Mouse (Mus musculus): Measurements from ENCODE around the gene Ttc39a.
"Not testable (repeated sequence)": the region's sequence is repeated elsewhere in the genome, so short reads cannot be mapped to it uniquely, and the experiment has no call there.

Gene Ttc39a

DNA sequence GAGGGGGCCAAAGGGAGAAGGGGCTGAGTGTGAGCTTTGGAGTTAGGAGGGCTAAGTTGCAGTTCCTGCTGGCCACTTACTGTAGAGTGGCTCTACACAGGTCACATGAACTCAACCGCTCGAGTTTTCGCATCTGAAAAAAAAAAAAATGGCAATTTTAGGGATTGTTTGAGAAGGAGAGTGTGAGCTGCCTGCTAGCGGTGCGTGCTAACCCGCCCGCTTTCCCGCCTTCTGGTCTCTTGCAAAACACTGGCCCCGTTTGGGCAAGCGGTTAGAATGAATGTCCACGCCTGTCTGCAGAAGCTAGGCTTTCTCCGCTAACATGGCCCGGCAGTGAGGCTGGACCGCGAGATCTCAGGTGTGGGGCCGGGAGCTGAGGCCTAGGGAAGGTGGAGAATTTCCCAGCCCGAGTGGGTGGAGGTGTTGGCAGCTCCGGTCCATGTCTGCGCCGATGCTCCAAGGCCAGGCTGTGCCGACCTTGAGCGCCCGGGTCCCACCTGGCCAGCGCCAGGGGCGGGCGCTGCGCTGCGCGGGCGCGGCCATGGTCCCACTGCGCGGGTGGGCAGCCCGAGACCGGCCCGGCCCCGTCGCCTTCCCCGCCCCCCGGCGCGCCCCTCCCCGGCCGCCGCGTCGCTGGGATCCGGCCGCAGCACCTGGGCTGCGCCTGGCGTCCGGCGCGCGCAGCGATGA is at the start of gene Ttc39a:
Gene Ttc39a (plus strand): TSS at position 138 of the 690 bp plus-strand sequence.
- DNase-seq (ENCODE audit: low spot score) = no peak

GRCm38 (mm10) chr4:109378107-109378506 is 28.3 kb upstream of the Ttc39a start:
- no peak for DNase-seq (ENCODE audit: low spot score)

DNA sequence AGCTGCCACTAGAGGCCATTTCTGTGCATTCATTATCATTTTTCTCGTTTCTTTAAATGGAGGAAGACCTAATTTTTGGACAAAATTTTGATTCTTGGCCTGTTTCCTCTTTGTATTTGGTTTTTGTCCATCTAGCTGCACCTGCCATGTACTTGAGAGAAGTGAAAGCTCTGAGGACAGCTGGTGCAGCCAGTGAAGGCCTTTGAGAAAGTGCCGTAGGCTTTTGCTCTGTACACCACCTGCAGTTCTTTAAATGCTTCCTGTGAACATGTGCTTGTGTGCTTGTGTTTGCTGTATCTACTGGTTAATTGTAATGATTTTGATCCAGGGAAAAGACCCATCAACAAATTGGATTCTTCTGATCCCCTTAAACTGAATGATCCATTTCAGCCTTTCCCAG is 24.0 kb upstream of the Ttc39a start:
- no peak for DNase-seq (ENCODE audit: low spot score)

GRCm38 (mm10) chr4:109385599-109385998 is 20.8 kb upstream of the Ttc39a start:
- DNase-seq (ENCODE audit: low spot score) = no peak

DNA sequence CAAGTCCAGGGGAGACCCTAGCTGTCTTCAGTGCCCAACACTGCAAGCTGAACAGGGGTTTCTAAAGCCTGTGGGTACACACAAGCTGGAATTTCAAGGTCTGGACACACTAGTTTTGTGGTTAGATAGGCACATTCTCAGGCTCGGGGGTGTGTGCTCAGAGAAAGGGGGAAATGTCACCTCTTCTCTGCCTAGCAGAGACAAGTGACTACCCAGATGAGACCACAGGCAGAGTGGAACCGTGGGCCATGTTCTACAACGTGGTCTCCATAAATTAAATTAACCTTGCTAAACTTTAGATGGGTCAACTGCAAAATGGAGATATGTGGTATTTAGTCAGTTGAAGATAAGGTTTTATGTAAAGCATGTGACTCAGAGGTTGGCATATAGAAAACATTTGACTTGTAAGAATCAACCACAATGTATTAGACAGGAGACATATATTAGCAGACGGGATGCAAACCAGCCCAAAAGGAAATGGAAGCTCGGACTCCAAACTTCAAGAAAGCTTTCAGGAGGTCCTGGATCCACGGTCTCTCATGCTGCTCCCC is 13.1 kb upstream of the Ttc39a start:
- DNase-seq (ENCODE audit: low spot score) = no peak

DNA sequence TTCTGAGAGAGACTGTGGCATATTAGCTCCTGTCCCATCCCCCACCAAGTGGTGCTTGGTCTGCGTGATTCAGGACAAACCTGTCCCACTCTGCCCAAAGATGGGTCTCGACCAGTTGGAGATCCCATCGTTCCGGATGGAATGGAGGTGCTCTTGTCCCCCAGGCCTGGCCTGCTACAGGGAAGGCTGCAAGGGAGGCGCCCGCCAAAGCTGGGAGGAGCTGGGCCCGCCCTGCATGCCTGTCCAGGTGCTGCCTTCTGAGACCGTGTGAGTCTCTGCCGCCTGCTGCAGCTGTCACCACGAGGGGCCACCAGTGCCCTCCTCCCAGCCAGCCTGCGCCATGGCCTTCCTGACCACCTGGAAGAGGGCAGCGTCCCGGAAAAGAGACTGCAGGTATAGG is 12.5 kb upstream of the Ttc39a start:
- DNase-seq (ENCODE audit: low spot score) = no peak

DNA sequence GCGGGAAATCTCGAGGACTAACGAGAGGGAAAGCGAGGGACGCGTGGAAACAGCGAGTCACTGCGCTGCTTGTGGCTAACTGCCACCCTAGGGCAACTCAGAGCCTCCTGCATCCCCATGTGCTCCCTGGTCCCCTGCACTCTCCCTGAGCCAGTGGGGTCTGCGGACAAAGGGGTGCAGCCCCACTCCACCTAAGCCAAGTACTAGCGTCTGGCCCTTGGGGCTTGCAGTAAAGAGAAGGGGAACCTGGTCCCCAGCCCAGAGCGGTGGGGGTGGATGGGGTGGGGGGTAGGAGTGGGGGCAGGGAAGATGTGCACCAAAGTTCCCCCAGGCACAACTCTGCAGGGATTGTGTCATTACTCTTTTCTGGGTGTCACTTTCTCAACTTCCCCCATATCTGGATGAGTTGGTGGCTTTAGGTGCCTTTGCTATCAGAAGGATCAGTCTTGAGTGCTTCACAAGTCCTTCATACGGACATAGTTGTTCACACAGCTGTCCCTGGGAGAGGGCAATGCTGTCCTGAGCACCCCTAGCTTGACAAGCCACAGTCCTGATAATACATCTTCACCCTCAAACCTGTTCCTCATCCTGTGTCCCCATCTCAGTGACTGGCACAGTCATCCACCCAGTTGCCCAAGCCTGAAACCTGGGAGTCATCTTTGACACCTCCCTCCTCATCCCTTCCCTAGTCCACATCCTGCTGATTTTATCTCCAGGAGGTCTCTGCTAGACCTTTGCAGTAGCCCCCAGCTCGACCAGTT is 11.9 kb upstream of the Ttc39a start:
- no peak for DNase-seq (ENCODE audit: low spot score)

DNA sequence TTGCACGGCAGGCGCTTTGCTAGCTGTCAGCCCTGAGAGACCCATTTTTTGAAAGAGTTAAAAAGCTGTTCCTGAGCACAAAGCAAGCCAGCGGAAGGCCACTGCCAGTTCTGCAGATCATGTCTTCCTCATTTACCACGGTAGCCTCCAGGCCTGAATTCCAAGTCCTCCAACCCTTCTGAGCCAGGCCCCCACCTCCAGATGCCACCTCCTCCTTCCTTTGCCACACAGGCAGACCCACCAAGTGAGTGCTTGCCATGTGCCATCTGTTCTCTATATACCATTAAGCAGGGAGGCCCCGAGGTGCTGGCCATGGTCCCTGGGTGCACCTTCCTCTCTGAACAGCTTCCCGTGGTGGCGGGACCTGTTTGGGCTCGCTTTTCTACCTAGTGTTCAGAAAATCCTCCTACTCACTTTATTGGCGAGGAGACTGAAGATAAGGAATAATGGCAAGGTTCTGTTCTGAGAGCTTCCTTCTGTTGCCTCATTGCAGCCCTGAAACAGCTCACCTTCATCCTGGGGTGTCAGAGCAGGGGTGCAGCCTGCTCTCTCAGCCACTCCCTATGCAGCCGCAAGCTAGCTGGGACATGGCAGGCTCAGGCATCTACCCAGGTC is 6.0 kb upstream of the Ttc39a start:
- no peak for DNase-seq (ENCODE audit: low spot score)

- no peak for DNase-seq (ENCODE audit: low spot score)
These were observed 5.2 kb upstream of the Ttc39a start for GRCm38 (mm10) chr4:109401176-109401689.

DNA sequence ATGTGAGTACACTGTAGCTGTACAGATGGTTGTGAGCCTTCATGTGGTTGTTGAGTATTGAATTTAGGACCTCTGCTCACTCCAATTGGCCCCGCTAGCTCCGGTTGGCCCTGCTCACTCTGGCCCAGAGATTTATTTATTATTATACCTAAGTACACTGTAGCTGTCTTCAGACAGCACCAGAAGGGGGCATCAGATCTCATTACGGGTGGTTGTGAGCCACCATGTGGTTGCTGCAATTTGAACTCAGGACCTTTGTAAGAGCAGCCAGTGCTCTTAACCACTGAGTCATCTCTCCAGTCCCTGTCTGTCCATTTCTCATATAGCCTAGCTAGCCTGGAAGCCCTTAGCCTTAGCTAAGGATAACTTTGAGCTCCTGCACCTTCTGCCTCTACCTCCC is 1.5 kb upstream of the Ttc39a start:
- DNase-seq (ENCODE audit: low spot score) = not testable (repeated sequence)

DNA sequence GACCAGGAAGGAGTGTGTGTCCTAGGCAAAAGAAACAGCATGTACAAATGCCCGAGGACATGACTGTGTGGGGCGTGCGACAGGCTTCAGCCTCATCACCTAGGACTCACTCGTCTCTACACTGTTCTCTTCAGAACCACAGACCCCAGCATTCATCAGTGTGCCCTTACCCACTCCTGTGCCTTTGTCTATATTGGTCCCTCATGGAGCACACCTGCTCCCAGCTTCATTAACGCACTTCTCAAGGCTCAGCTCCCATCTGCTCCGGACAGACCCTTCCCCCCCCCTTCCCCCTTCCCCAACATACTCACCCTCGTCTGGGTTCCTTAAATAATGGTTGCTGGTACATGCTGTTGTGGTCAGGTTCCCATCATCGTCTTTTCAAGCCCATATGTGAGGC is 1.0 kb upstream of the Ttc39a start:
- DNase-seq (ENCODE audit: low spot score) = no peak

DNA sequence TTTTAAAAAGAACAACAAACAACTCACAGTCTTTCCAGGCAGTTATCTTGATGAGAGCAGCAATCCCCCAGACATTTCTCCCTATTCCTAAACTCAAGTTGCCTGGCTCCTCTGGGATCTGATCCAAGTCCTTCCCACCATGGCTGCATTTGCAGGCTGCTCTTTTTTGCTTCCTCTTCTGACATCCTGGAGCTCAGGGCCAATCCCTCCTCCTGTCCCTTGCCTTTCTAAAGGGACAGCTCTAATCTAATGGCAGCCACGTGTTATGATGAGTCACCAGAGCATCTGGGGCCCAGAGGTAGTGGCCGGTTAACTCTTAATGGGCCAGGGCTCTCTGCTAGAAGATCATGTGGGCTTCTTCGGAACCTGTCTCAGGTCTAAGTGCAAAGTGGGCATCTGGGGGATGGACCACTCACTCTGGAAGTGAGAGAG is 353 bp upstream of the Ttc39a start:
- DNase-seq (ENCODE audit: low spot score) = peak; percentile 64

DNA sequence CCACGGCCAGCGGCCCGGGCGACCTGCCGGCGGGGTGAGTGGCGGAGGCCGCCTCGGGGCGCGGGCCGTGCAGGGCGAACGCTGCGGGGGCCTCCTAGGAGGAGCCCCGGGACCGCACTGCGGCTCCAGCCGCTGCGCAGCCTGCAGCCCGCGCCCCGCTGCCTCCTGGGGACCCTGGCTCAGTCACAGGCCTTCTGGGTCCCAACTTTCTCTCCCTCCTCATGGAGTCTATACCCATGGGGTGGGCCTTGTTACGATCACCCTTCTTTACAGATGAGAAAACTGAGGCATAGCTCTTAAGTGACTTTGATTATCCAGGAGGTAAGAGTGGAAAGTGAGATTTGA is 725 bp downstream of the Ttc39a start:
- no peak for DNase-seq (ENCODE audit: low spot score)

DNA sequence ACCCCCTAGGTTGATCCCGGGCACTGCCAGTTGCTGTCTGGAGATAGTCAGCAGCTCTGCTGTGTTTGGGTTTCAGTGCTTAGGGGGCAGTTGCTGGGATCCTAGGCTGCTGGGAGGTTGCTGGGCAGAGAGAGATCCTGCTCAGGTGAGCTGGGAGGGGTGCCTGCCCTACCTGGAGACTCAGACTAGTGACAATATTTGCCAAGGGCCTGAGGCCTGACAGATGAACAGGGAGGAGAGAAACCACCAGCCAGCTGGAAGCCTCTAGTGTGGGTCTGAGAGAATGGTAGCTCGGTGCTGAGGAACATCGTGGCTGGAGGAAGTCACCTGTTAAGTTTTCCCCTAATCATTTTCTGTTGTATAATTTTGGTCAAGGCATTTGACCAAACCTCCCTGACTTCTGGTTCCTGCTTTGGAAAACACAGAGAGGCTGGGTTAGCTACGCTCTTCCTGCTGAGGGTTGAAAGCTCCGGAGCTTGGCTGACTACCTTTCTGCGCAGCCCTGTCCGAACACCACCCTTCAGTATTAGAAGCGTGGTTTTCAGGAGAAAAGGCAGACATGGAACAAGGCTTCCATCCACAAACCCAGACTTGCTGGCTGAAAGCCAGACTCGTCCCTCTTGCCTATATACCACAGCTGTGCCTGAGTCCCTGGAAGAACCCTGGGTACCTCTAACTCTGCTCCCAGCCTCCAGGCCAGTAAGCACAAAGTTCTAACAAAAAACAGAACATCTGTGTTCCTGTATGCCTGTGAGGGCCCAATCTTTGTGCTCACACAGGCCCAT is 1.5 kb downstream of the Ttc39a start:
- DNase-seq (ENCODE audit: low spot score) = no peak

DNA sequence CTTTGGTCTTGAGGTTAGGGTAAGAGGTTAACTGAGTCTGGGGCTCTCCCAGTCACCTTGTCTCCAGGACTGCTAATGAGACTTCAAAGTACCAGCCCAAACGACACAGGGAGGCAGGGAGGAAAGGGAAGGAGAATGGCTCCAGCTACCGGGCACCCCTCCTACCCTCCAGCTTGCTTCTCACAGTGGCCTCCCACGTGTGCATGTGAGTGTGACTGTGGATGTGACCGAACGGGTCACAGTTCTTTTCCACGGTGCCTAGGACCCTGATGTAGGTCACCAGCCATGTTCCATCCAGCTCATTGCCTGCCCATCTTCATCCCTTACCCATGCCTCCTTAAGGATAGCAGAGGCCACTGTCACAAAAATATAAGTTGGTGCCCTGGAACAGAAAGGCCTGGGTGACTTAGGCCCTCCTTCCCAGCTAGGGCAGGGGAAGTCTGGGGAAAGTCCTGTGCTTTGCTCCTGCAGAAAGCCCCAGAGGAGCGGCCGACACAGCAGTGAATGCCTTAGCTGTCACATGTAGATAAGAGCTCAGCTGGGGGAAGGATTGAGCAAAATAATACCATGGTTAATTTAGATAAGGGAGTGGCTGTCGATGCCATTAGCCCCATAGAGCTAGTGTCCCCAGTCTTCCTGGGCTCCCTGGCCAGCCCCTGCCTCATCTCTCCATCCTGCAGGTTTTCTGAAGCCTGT is 4.4 kb downstream of the Ttc39a start:
- no peak for DNase-seq (ENCODE audit: low spot score)

DNA sequence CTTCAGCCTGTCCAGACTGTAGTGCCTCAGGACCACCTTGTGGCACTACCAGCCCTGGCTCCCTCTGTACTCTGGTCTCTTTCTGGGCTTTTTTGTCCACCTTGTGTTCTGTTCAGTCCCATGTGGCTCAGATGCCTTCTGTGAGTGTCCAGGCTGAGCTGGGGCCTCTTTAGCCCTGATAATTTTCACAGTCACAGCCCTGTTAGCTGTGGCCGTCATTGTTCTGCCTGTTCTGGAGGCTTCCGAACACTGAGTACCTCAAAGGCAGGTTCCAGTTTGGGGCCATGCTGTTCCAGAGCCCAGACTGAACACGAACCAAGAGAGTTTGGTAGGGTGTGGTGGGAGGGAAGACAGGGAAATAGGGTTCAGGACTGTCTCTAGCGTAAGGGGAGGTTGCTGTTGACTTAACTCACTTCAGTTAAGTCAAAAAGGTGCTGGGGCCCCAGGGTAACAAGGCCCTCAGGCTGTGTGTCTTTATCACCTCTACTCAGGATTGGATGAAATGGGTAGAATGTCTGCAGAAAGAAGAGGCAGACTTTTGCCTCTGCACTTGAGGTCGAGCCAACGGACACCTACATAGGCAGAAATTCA is 5.0 kb downstream of the Ttc39a start:
- no peak for DNase-seq (ENCODE audit: low spot score)

GRCm38 (mm10) chr4:109412233-109412632 is 5.8 kb downstream of the Ttc39a start:
- DNase-seq (ENCODE audit: low spot score) = no peak

GRCm38 (mm10) chr4:109417998-109418397 is 11.6 kb downstream of the Ttc39a start:
- DNase-seq (ENCODE audit: low spot score) = no peak

DNA sequence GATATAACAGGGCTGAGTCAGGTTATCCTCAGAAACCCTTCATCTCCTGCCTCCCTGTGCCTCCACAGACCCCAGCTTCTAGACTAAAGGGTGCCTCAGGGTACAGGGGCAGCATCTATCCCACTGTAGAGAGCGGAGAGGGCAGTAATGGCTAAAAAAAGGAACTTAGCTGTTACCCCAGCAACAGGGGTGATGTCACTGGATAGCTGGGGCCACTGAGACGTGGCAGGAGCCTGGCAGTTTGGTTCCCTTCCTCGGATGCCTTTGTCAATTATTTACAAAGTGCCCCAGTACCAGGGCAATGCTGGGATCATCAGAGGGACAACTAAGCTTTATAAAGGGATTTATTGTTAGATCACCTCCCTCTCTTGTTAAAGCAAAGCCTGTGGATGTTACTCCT is 12.6 kb downstream of the Ttc39a start:
- no peak for DNase-seq (ENCODE audit: low spot score)

DNA sequence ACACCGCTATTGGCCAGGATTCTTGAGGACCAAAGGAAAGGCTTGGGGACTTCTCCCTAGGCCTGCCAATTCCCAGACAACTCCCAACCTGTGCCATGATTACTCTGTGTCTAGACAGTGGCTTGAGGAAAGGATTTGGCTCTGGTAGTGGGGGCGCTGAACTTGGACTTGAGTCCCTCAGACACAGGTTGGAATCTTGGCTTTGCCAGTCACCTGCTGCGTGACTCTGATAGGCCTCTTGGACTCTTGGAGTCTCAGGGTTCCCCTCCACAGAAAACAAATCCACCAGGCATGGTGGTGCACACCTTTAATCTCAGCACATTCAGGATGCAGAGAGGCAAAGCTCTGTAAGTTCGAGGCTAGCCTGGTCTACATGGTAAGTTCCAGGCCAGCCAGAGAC is 13.1 kb downstream of the Ttc39a start:
- DNase-seq (ENCODE audit: low spot score) = no peak

Measured in ovary, adult 18-20 months (tissue).